Mouse (Mus musculus) MEL (cell line): ENCODE measurements around the gene Sat1.

Experiments
- CHD2 ChIP-seq: IDR thresholded peaks from 2 replicates; pipeline ENCODE4 v1.6.1; 2011; ENCODE audit warnings: low read length, improper control_type of control experiment
- CTCF ChIP-seq, 3 experiments: IDR thresholded peaks in 2 of 3; conservative IDR thresholded peaks in 1 of 3; 2 replicates each; pipeline ENCODE4 v1.5.1; 2011 to 2012; ENCODE audit warnings: low read length in 3 of 3, low read depth in 2 of 3, mild to moderate bottlenecking in 2 of 3, improper control_type of control experiment in 1 of 3, inconsistent platforms in 1 of 3, mixed read lengths in 1 of 3, moderate library complexity in 1 of 3; ENCODE audit not compliant: control insufficient read depth in 1 of 3, insufficient read depth in 1 of 3, poor library complexity in 1 of 3, severe bottlenecking in 1 of 3
- E2F4 ChIP-seq: IDR thresholded peaks from 2 replicates; pipeline ENCODE4 v1.6.1; 2011; ENCODE audit warnings: low read depth, low read length, improper control_type of control experiment, borderline replicate concordance
- ELF1 ChIP-seq: IDR thresholded peaks from 2 replicates; pipeline ENCODE4 v1.6.1; 2014; ENCODE audit warnings: low read depth, mild to moderate bottlenecking, inconsistent platforms, low read length, improper control_type of control experiment, moderate library complexity
- EP300 ChIP-seq, 2 experiments: IDR thresholded peaks; 2 replicates each; pipeline ENCODE4 v1.6.1; 2011; ENCODE audit warnings: improper control_type of control experiment in 2 of 2, low read length in 2 of 2, low read depth in 1 of 2, mild to moderate bottlenecking in 1 of 2
- MAX ChIP-seq: IDR thresholded peaks from 2 replicates; pipeline ENCODE4 v1.6.1; 2011; ENCODE audit warnings: low read length, improper control_type of control experiment
- NRF1 ChIP-seq: IDR thresholded peaks from 2 replicates; pipeline ENCODE4 v1.6.1; 2014; ENCODE audit warnings: low read depth, mild to moderate bottlenecking, inconsistent platforms, low read length, improper control_type of control experiment, moderate library complexity; ENCODE audit not compliant: poor library complexity, insufficient read depth, severe bottlenecking
- POLR2A ChIP-seq, 2 experiments: IDR thresholded peaks; 2 replicates each; pipeline ENCODE4 v1.6.1; 2011 to 2012; ENCODE audit warnings: low read length in 2 of 2, mild to moderate bottlenecking in 2 of 2, control low read depth in 1 of 2, improper control_type of control experiment in 1 of 2, low read depth in 1 of 2, moderate library complexity in 1 of 2; ENCODE audit not compliant: control insufficient read depth in 1 of 2, insufficient read depth in 1 of 2, poor library complexity in 1 of 2
- RAD21 ChIP-seq: IDR thresholded peaks from 2 replicates; pipeline ENCODE4 v1.6.1; 2011; ENCODE audit warnings: mild to moderate bottlenecking, low read depth, low read length, improper control_type of control experiment
- RCOR1 ChIP-seq: IDR thresholded peaks from 2 replicates; pipeline ENCODE4 v1.6.1; 2012; ENCODE audit warnings: low read depth, mild to moderate bottlenecking, inconsistent platforms, low read length, improper control_type of control experiment
- TAL1 ChIP-seq: IDR thresholded peaks from 2 replicates; pipeline ENCODE4 v1.6.1; 2012; ENCODE audit warnings: mild to moderate bottlenecking, inconsistent platforms, low read length, moderate library complexity, mixed read lengths
- TBP ChIP-seq: IDR thresholded peaks from 2 replicates; pipeline ENCODE4 v1.8.0; 2011; ENCODE audit warnings: low read depth, low read length, improper control_type of control experiment

GRCm38 (mm10) chrX:155172310-155172709, 43.9 kb downstream of the Sat1 start:
- no peak for TF ChIP-seq CTCF (IDR thresholded peaks at IDR 0.05 in 2 of 3, conservative IDR thresholded peaks at IDR 0.05 in 1 of 3; ENCODE audit: control insufficient read depth in 1 of 3, insufficient read depth in 1 of 3, low read depth in 2 of 3, low read length in 3 of 3, poor library complexity in 1 of 3, severe bottlenecking in 1 of 3)
- TF ChIP-seq RAD21: no peak
- TF ChIP-seq POLR2A (IDR thresholded peaks at IDR 0.05; ENCODE audit: control insufficient read depth in 1 of 2, insufficient read depth in 1 of 2, low read depth in 1 of 2, low read length in 2 of 2, poor library complexity in 1 of 2): no peak
- TF ChIP-seq NRF1: no peak
- TF ChIP-seq EP300 (IDR thresholded peaks at IDR 0.05; ENCODE audit: low read depth in 1 of 2, low read length in 2 of 2): peak in 1 of 2 experiments; percentile 61; a peak in 1 of 4 replicates
- no peak for TF ChIP-seq TAL1
- TF ChIP-seq RCOR1: no peak
- no peak for TF ChIP-seq TBP
- TF ChIP-seq MAX: no peak
- TF ChIP-seq E2F4: no peak
- no peak; the same call in 1 of the 2 replicates for TF ChIP-seq ELF1
- TF ChIP-seq CHD2: no peak
